Mouse (Mus musculus) liver, postnatal 0 days (tissue): ENCODE measurements around the gene Abcc1. TPM values are rescaled to one million over a fixed set of nuclear protein-coding genes. Genes with fewer than 3 reads are reported as not detected.
A peak's percentile ranks its signal among the peaks of the same experiment; 100 is the strongest.

Experiments used
- ATAC-seq: fragments of 200-750 bp; cut with Nextera tagmentation; 2 replicates; pipeline ENCODE4 v1.8.0; 2017; ENCODE audit warnings: mild to moderate bottlenecking, moderate library complexity
- DNase-seq: peaks from one replicate; pipeline ENCODE4 v3.0.0-alpha.2; 2016
- H3K27ac ChIP-seq: fragments of 300-500 bp; sonication (generic); 2 replicates; pipeline ENCODE4 v1.5.1; 2014; ENCODE audit warnings: antibody characterized with exemption, moderate library complexity, mild to moderate bottlenecking, low read depth
- H3K27me3 ChIP-seq: fragments of 300-500 bp; sonication (generic); 2 replicates; pipeline ENCODE4 v1.6.1; 2014; ENCODE audit warnings: low read length, control low read depth, mixed read lengths; ENCODE audit not compliant: insufficient read depth
- H3K36me3 ChIP-seq: fragments of 300-500 bp; sonication (generic); replicated peaks from 2 replicates; pipeline ENCODE4 v1.6.1; 2014; ENCODE audit warnings: mild to moderate bottlenecking, control low read depth, low read length, moderate library complexity, mixed read lengths; ENCODE audit not compliant: insufficient read depth
- H3K4me1 ChIP-seq: fragments of 300-500 bp; sonication (generic); 2 replicates; pipeline ENCODE4 v1.6.1; 2014; ENCODE audit warnings: antibody characterized with exemption, mild to moderate bottlenecking, control low read depth; ENCODE audit not compliant: insufficient read depth
- H3K4me2 ChIP-seq: fragments of 300-500 bp; sonication (generic); 2 replicates; pipeline ENCODE4 v1.6.1; 2014; ENCODE audit warnings: low read depth, mild to moderate bottlenecking, low read length, moderate library complexity, mixed read lengths
- H3K4me3 ChIP-seq: fragments of 300-500 bp; sonication (generic); 2 replicates; pipeline ENCODE4 v1.5.1; 2014; ENCODE audit warnings: low read depth, low read length
- H3K9ac ChIP-seq: fragments of 300-500 bp; sonication (generic); replicated peaks from 2 replicates; pipeline ENCODE4 v1.6.1; 2014; ENCODE audit warnings: mild to moderate bottlenecking, moderate library complexity
- H3K9me3 ChIP-seq: fragments of 300-500 bp; sonication (generic); 2 replicates; pipeline ENCODE4 v1.6.1; 2016; ENCODE audit warnings: mild to moderate bottlenecking, control low read depth, low read length, mixed read lengths
- CTCF ChIP-seq: sonication (generic); IDR thresholded peaks from 2 replicates; pipeline ENCODE4 v1.5.1; 2016; ENCODE audit warnings: antibody characterized with exemption, low read depth
- EP300 ChIP-seq: IDR thresholded peaks from 2 replicates; pipeline ENCODE4 v1.6.1; 2016; ENCODE audit warnings: antibody characterized with exemption, low read depth, mild to moderate bottlenecking
- WGBS: fragments of 180-500 bp; shearing (Covaris S2); extraction: QIAGEN DNeasy Blood & Tissue Kit; methylation state at CpG from one replicate; pipeline ENCODE4 v1.1.7; 2014; ENCODE audit not compliant: insufficient replicate concordance; 5-methylcytosine and 5-hydroxymethylcytosine counted together
- polyA plus RNA-seq: library from polyadenylated mRNA; unstranded; fragments of >200 nt; fragmentation: Nextera tagmentation; extraction: Ambion mirVana; gene quantifications from 2 replicates; pipeline ENCODE4 v1.2.1, GENCODE M21; 2015

Abcc1 gene
- polyA plus RNA-seq, 1 experiment from 2014 or later = 1.7 TPM

DNA sequence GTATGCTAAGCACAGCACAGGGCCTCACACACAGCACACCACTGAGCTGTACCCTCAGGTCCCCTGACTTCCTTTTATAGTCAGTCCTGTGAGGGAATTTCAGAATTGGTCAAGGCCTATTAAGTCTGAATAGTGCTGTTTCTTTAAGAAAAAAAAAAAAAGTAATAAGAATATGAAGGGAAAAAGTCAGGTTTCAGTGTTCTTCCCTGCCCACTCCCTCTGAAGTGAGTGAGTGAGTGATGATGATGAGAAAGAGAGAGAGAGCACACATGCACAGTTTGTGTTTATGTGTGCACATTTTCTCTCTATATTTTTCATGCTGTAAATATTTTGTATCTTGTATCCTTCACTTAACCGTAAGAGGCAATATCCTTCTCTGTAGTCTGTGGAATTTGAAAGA, 11.0 kb downstream of the Abcc1 start:
- DNase-seq (no peak), ATAC-seq (no peak)
- 36% methylated on average over 1 of the region's 1 CpGs for WGBS
- H3K27ac ChIP-seq = 0 out of 2 replicates have a peak overlapping the region, but pooled peaks have one; percentile 37
- H3K27me3 ChIP-seq = no peaks in the 10 kb centered on the region
- H3K4me3 ChIP-seq = no peak overlapping the region
- TF ChIP-seq CTCF (no peak), EP300 (no peak)
- H3K9me3 ChIP-seq = no peaks in the 10 kb centered on the region
- H3K9ac ChIP-seq = no peak overlapping the region
- H3K4me2 ChIP-seq = no peak overlapping the region
- H3K4me1 ChIP-seq = peaks cover 4% of the 10 kb centered on the region; the same call in 1 of the 2 replicates
- H3K36me3 ChIP-seq = no peaks in the 10 kb centered on the region

DNA sequence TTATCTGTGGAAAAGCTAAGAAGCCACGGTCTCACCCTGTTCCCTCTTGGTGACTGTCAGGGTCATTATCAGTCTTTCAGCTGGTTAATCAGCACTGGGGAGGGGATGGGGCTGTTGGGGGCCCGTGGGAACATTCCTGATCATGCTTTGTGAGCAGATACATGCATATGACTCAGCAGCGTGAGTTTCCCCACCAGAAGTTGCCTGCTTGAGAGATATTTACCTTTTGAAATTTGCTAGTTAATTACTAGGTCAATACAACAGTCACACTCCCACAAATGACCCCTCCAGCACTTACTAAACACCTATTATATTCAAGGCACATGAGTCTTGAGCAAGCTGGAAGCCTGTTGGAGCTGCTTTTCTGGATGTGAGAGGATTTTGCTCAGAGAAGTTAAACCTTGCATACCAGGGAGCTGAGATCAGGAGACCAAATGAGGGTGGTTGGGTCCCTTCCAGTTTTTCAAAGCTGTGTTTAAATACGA, 11.5 kb downstream of the Abcc1 start:
- Histone ChIP-seq H3K9ac (no peak overlapping the region), H3K4me3 (no peak overlapping the region), H3K4me2 (no peak overlapping the region), H3K27ac (0 out of 2 replicates have a peak overlapping the region, but pooled peaks have one; percentile 37), H3K4me1 (peaks cover 5% of the 10 kb centered on the region; the same call in 1 of the 2 replicates), H3K9me3 (no peaks in the 10 kb centered on the region), H3K27me3 (no peaks in the 10 kb centered on the region), H3K36me3 (no peaks in the 10 kb centered on the region)
- WGBS = 23% methylated on average over 4 of the region's 4 CpGs
- no peak for DNase-seq
- no peak for TF ChIP-seq EP300
- no peak for TF ChIP-seq CTCF
- ATAC-seq = no peak

DNA sequence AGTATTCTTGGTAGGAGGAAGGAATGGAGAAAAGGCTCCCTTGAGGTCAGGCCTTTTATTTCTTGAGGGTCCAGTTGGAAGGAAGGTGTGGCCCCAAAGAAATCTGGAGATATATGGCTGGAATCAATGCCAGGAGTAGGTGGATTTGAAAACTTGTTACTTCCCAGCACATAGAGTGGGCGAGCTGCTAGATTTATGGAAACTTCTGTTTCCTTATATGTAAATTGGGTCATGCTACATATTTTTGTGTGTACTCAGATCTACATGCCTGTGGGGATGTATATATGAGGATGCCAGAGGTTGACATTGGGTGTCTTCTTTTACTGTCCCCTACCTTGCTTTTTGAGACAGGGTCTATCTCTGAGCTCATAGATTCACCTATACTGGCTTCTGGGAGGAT, 14.6 kb downstream of the Abcc1 start:
- H3K27ac ChIP-seq = no peak overlapping the region
- no peaks in the 10 kb centered on the region for H3K27me3 ChIP-seq
- H3K4me3 ChIP-seq = no peak overlapping the region
- H3K9ac ChIP-seq = no peak overlapping the region
- no peaks in the 10 kb centered on the region for H3K9me3 ChIP-seq
- H3K36me3 ChIP-seq = no peaks in the 10 kb centered on the region
- WGBS = 73% methylated on average over 1 of the region's 1 CpGs
- no peak overlapping the region for H3K4me2 ChIP-seq
- no peak for ATAC-seq
- peaks cover 23% of the 10 kb centered on the region for H3K4me1 ChIP-seq
- no peak for DNase-seq
- no peak for TF ChIP-seq CTCF
- TF ChIP-seq EP300 = no peak

DNA sequence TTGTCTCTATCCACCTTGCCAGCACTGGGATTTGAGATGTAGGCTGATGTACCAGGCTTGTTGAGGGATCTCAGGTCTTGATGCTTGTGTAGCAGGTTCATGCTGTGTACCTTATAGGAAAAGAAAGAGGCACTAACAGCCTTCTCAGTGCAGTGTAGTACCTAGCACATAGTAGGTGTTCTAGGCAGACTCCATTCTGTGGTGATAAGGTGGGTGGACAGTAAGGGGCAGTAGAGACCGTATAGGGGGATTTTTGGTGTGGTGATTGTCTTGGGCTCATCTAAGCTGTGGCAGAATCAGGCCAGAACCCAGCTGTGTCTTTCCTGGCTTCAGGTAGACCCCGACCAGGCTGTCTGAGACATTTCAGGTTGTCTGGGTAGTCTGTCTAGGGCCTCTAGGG, 15.0 kb downstream of the Abcc1 start:
- TF ChIP-seq CTCF = no peak
- TF ChIP-seq EP300 = no peak
- Histone ChIP-seq H3K9ac (no peak overlapping the region), H3K36me3 (no peaks in the 10 kb centered on the region), H3K27me3 (no peaks in the 10 kb centered on the region), H3K4me3 (no peak overlapping the region), H3K27ac (no peak overlapping the region), H3K4me2 (no peak overlapping the region), H3K4me1 (peaks cover 23% of the 10 kb centered on the region), H3K9me3 (no peaks in the 10 kb centered on the region)
- ATAC-seq (no peak), DNase-seq (no peak)
- 63% methylated on average over 2 of the region's 2 CpGs for WGBS

DNA sequence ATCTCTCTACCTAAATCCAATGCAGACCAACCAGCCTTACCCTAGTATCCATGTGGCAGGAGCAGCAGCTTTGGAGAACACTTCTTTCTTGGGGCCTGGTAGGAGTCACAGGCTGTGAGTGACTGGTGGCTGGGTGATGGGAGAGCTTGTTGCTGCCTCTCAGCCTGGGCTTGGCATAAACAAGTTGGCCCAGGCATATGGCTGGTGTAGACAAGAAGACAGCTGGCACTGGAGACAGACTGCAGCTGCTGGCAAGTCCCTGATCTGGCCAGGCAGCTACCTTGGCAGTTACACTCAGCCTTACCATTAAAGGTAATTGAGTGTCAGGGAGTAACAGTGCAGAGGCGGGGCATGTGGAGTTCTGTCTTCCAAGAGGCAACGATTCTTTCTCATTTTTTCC, 16.0 kb downstream of the Abcc1 start:
- Histone ChIP-seq H3K9me3 (no peaks in the 10 kb centered on the region), H3K36me3 (no peaks in the 10 kb centered on the region), H3K4me2 (no peak overlapping the region), H3K27me3 (no peaks in the 10 kb centered on the region), H3K27ac (no peak overlapping the region), H3K4me3 (no peak overlapping the region), H3K4me1 (peaks cover 23% of the 10 kb centered on the region), H3K9ac (no peak overlapping the region)
- 61% methylated on average over 2 of the region's 2 CpGs for WGBS
- DNase-seq = no peak
- TF ChIP-seq CTCF = no peak
- no peak for TF ChIP-seq EP300
- ATAC-seq = peak; percentile 36; the same call in 1 of the 2 replicates

DNA sequence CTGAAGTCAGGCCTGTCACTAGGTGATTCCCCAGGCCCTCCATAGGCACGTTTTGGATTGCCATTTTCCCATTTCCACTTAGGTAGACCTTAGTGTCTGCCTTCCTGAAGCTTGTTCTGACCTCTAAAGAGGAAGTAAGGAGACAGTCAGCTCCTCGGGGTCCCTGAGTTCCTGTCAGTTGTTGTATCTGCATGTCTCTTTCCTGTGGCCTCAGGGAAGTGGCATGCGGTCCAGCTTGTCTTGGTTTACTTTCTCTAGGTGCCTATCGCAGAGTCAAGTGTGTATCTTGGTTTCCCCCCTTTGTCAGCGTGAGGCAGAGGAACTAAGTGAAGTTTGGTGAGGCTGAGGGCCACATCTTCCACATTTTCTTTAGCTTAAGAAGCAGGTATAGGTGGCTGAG, 17.3 kb downstream of the Abcc1 start:
- DNase-seq (no peak), ATAC-seq (no peak)
- peak overlapping the region; percentile 34; the same call in 1 of the 2 replicates for H3K27ac ChIP-seq
- 24% methylated on average over 5 of the region's 5 CpGs for WGBS
- H3K27me3 ChIP-seq = no peaks in the 10 kb centered on the region
- H3K9ac ChIP-seq = no peak overlapping the region
- no peaks in the 10 kb centered on the region for H3K9me3 ChIP-seq
- no peak overlapping the region for H3K4me2 ChIP-seq
- no peak overlapping the region for H3K4me3 ChIP-seq
- TF ChIP-seq EP300 = no peak
- no peak for TF ChIP-seq CTCF
- no peaks in the 10 kb centered on the region for H3K36me3 ChIP-seq
- H3K4me1 ChIP-seq = peaks cover 20% of the 10 kb centered on the region

DNA sequence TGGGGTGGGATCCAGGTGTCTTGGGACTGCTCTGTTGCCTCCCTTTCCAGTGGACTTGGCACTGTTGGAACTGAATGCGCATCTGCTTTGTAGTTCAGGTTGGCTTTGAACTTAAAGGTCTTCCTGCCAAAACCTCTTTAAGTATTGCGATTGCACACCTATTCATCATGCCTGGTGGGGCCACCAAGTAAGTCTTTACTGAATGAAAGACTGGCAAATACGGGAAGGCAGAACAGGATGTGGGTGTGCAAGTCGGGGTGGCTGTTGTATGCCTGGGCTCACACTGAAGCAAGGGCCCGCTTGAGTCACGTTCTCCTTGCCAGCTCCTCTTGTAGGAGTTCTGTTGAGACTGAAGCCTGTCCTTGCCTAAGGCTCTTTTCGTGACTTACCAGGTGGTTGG, 18.5 kb downstream of the Abcc1 start:
- Histone ChIP-seq H3K4me1 (peaks cover 20% of the 10 kb centered on the region), H3K27me3 (no peaks in the 10 kb centered on the region), H3K36me3 (no peaks in the 10 kb centered on the region), H3K27ac (no peak overlapping the region), H3K9ac (no peak overlapping the region), H3K9me3 (no peaks in the 10 kb centered on the region), H3K4me3 (no peak overlapping the region), H3K4me2 (no peak overlapping the region)
- no peak for DNase-seq
- TF ChIP-seq CTCF (no peak), EP300 (no peak)
- 47% methylated on average over 7 of the region's 7 CpGs for WGBS
- ATAC-seq = no peak
